Mouse (Mus musculus) liver, embryonic 12.5 days (tissue): Measurements from ENCODE around the gene Numa1. TPM values are rescaled to one million over a fixed set of nuclear protein-coding genes. Genes with fewer than 3 reads are reported as not detected.
"Not testable (repeated sequence)": the region's sequence is repeated elsewhere in the genome, so short reads cannot be mapped to it uniquely, and the experiment has no call there.

Source experiments
- ATAC-seq: fragments of 200-750 bp; cut with Nextera tagmentation; 2 replicates; pipeline ENCODE4 v1.8.0; 2017; ENCODE audit warnings: moderate number of reproducible peaks, mild to moderate bottlenecking, moderate library complexity
- H3K27ac ChIP-seq: fragments of 300-500 bp; sonication (generic); 2 replicates; pipeline ENCODE4 v1.5.1; 2016; ENCODE audit warnings: mild to moderate bottlenecking
- H3K27me3 ChIP-seq: fragments of 300-500 bp; sonication (generic); replicated peaks from 2 replicates; pipeline ENCODE4 v1.6.1; 2016; ENCODE audit warnings: mild to moderate bottlenecking, moderate library complexity
- H3K36me3 ChIP-seq: fragments of 300-500 bp; sonication (generic); 2 replicates; pipeline ENCODE4 v1.6.1; 2016; ENCODE audit warnings: mild to moderate bottlenecking, moderate library complexity
- H3K4me1 ChIP-seq: fragments of 300-500 bp; sonication (generic); 2 replicates; pipeline ENCODE4 v1.6.1; 2016
- H3K4me2 ChIP-seq: fragments of 300-500 bp; sonication (generic); 2 replicates; pipeline ENCODE4 v1.6.1; 2016; ENCODE audit warnings: mild to moderate bottlenecking, moderate library complexity
- H3K4me3 ChIP-seq: fragments of 300-500 bp; sonication (generic); 2 replicates; pipeline ENCODE4 v1.5.1; 2016; ENCODE audit warnings: mild to moderate bottlenecking, moderate library complexity
- H3K9ac ChIP-seq: fragments of 300-500 bp; sonication (generic); 2 replicates; pipeline ENCODE4 v1.6.1; 2016; ENCODE audit warnings: mild to moderate bottlenecking, moderate library complexity
- H3K9me3 ChIP-seq: fragments of 300-500 bp; sonication (generic); replicated peaks from 2 replicates; pipeline ENCODE4 v1.6.1; 2016; ENCODE audit warnings: mild to moderate bottlenecking, moderate library complexity
- WGBS: fragments of 180-500 bp; shearing (Covaris S2); methylation state at CpG from one replicate; pipeline ENCODE4 v1.1.7; 2016; ENCODE audit not compliant: insufficient replicate concordance; 5-methylcytosine and 5-hydroxymethylcytosine counted together
- polyA plus RNA-seq: library from polyadenylated mRNA; unstranded; fragments of >200 nt; fragmentation: Nextera tagmentation; extraction: Ambion mirVana; gene quantifications from 2 replicates; pipeline ENCODE4 v1.2.1, GENCODE M21; 2016

The Numa1 gene
- polyA plus RNA-seq, 1 experiment from 2014 or later, result 48.7 TPM

GRCm38 (mm10) chr7:101906696-101907095 lies 27.2 kb upstream of the Numa1 start:
- Histone ChIP-seq H3K27ac (peak overlapping the region; percentile 93), H3K36me3 (peaks cover 41% of the 10 kb centered on the region), H3K27me3 (no peaks in the 10 kb centered on the region), H3K9ac (peak overlapping the region; percentile 90), H3K4me3 (peak overlapping the region; percentile 84), H3K4me1 (peaks cover 36% of the 10 kb centered on the region), H3K4me2 (peak overlapping the region; percentile 79), H3K9me3 (no peaks in the 10 kb centered on the region)
- WGBS, result 51% methylated on average over 8 of the region's 8 CpGs
- ATAC-seq, result no peak

- peaks cover 36% of the 10 kb centered on the region for H3K4me1 ChIP-seq
- peak overlapping the region; percentile 30 for H3K4me2 ChIP-seq
These were observed 25.5 kb upstream of the Numa1 start for GRCm38 (mm10) chr7:101908367-101908766.

GRCm38 (mm10) chr7:101910138-101910537 lies 23.8 kb upstream of the Numa1 start:
- Histone ChIP-seq H3K4me2 (no peak overlapping the region), H3K4me1 (peaks cover 31% of the 10 kb centered on the region), H3K27ac (no peak overlapping the region), H3K9me3 (no peaks in the 10 kb centered on the region), H3K9ac (no peak overlapping the region; the same call in 1 of the 2 replicates), H3K4me3 (no peak overlapping the region), H3K36me3 (peaks cover 59% of the 10 kb centered on the region), H3K27me3 (no peaks in the 10 kb centered on the region)
- ATAC-seq, result no peak
- WGBS, result 80% methylated on average over 4 of the region's 4 CpGs

More at GRCm38 (mm10) chr7:101908367-101908766, 25.5 kb upstream of the Numa1 start:
- H3K9ac ChIP-seq, result peak overlapping the region; percentile 40; the same call in 1 of the 2 replicates
- ATAC-seq, result no peak
- H3K27me3 ChIP-seq, result no peaks in the 10 kb centered on the region
- H3K36me3 ChIP-seq, result peaks cover 45% of the 10 kb centered on the region
- 46% methylated on average over 4 of the region's 4 CpGs for WGBS
- H3K27ac ChIP-seq, result 0 out of 2 replicates have a peak overlapping the region, but pooled peaks have one; percentile 33
- no peak overlapping the region for H3K4me3 ChIP-seq
- no peaks in the 10 kb centered on the region for H3K9me3 ChIP-seq

GRCm38 (mm10) chr7:101911982-101912381 lies 21.9 kb upstream of the Numa1 start:
- WGBS, result 63% methylated on average over 3 of the region's 3 CpGs

GRCm38 (mm10) chr7:101918071-101918470 lies 15.8 kb upstream of the Numa1 start:
- Histone ChIP-seq H3K27me3 (no peaks in the 10 kb centered on the region), H3K9ac (no peak overlapping the region), H3K36me3 (peaks cover 20% of the 10 kb centered on the region), H3K4me1 (no peaks in the 10 kb centered on the region), H3K4me3 (no peak overlapping the region), H3K9me3 (no peaks in the 10 kb centered on the region), H3K4me2 (no peak overlapping the region), H3K27ac (no peak overlapping the region)
- WGBS, result 10% methylated on average over 1 of the region's 1 CpGs
- peak; percentile 57 for ATAC-seq

More at GRCm38 (mm10) chr7:101911982-101912381, 21.9 kb upstream of the Numa1 start:
- no peak for ATAC-seq
- Histone ChIP-seq H3K4me3 (no peak overlapping the region), H3K4me1 (peaks cover 21% of the 10 kb centered on the region), H3K36me3 (peaks cover 63% of the 10 kb centered on the region), H3K27me3 (no peaks in the 10 kb centered on the region), H3K9ac (no peak overlapping the region), H3K27ac (no peak overlapping the region), H3K4me2 (no peak overlapping the region), H3K9me3 (no peaks in the 10 kb centered on the region)

- not testable (repeated sequence) for H3K36me3 ChIP-seq, H3K9ac ChIP-seq, H3K27me3 ChIP-seq, H3K4me2 ChIP-seq, H3K9me3 ChIP-seq, ATAC-seq, H3K4me3 ChIP-seq, H3K4me1 ChIP-seq, H3K27ac ChIP-seq
These were observed 8.0 kb upstream of the Numa1 start for GRCm38 (mm10) chr7:101925892-101926291.

- peaks cover 16% of the 10 kb centered on the region for H3K4me1 ChIP-seq
- ATAC-seq, result no peak
- no peak overlapping the region for H3K9ac ChIP-seq
- H3K4me3 ChIP-seq, result no peak overlapping the region
- no peak overlapping the region for H3K4me2 ChIP-seq
- no peaks in the 10 kb centered on the region for H3K27me3 ChIP-seq
- H3K9me3 ChIP-seq, result no peaks in the 10 kb centered on the region
- WGBS, result 86% methylated on average over 3 of the region's 3 CpGs
- H3K27ac ChIP-seq, result no peak overlapping the region
- no peaks in the 10 kb centered on the region for H3K36me3 ChIP-seq
These were observed 5.8 kb upstream of the Numa1 start for GRCm38 (mm10) chr7:101928093-101928492.

- H3K36me3 ChIP-seq, result peaks cover 14% of the 10 kb centered on the region
- no peak overlapping the region; the same call in 1 of the 2 replicates for H3K27ac ChIP-seq
- peak overlapping the region; percentile 82 for H3K4me3 ChIP-seq
- ATAC-seq, result no peak
- no peaks in the 10 kb centered on the region for H3K9me3 ChIP-seq
- peak overlapping the region; percentile 83 for H3K4me2 ChIP-seq
- H3K27me3 ChIP-seq, result no peaks in the 10 kb centered on the region
- WGBS, result 77% methylated on average over 1 of the region's 1 CpGs
- peak overlapping the region; percentile 76 for H3K9ac ChIP-seq
- peaks cover 46% of the 10 kb centered on the region for H3K4me1 ChIP-seq
These were observed 1.4 kb upstream of the Numa1 start for GRCm38 (mm10) chr7:101932551-101932950.

- peak overlapping the region; percentile 82 for H3K4me3 ChIP-seq
- peak overlapping the region; percentile 93 for H3K27ac ChIP-seq
- peaks cover 17% of the 10 kb centered on the region for H3K36me3 ChIP-seq
- no peaks in the 10 kb centered on the region for H3K27me3 ChIP-seq
- WGBS, result 4% methylated on average over 15 of the region's 15 CpGs
- H3K9ac ChIP-seq, result peak overlapping the region; percentile 76
- H3K9me3 ChIP-seq, result no peaks in the 10 kb centered on the region
- peak overlapping the region; percentile 83 for H3K4me2 ChIP-seq
- peak; percentile 40 for ATAC-seq
- H3K4me1 ChIP-seq, result peaks cover 50% of the 10 kb centered on the region
These were observed 611 bp upstream of the Numa1 start for GRCm38 (mm10) chr7:101933300-101933699.

GRCm38 (mm10) chr7:101935957-101936356 lies 2.0 kb downstream of the Numa1 start:
- Histone ChIP-seq H3K36me3 (peaks cover 40% of the 10 kb centered on the region), H3K27ac (peak overlapping the region; percentile 32; the same call in 1 of the 2 replicates), H3K4me3 (peak overlapping the region; percentile 82), H3K9me3 (no peaks in the 10 kb centered on the region), H3K9ac (peak overlapping the region; percentile 90), H3K27me3 (no peaks in the 10 kb centered on the region), H3K4me1 (peaks cover 58% of the 10 kb centered on the region), H3K4me2 (peak overlapping the region; percentile 83)
- ATAC-seq, result no peak
- WGBS, result 83% methylated on average over 4 of the region's 4 CpGs

GRCm38 (mm10) chr7:101936996-101937395 lies 3.1 kb downstream of the Numa1 start:
- no peak overlapping the region for H3K4me3 ChIP-seq
- peak overlapping the region; percentile 83; the same call in 1 of the 2 replicates for H3K4me2 ChIP-seq
- H3K9me3 ChIP-seq, result no peaks in the 10 kb centered on the region
- peak overlapping the region; percentile 25; the same call in 1 of the 2 replicates for H3K27ac ChIP-seq
- 86% methylated on average over 4 of the region's 4 CpGs for WGBS
- H3K9ac ChIP-seq, result no peak overlapping the region
- H3K4me1 ChIP-seq, result peaks cover 68% of the 10 kb centered on the region
- peaks cover 41% of the 10 kb centered on the region for H3K36me3 ChIP-seq
- H3K27me3 ChIP-seq, result no peaks in the 10 kb centered on the region
- no peak for ATAC-seq

- Histone ChIP-seq H3K4me2 (no peak overlapping the region; the same call in 1 of the 2 replicates), H3K27ac (no peak overlapping the region), H3K27me3 (no peaks in the 10 kb centered on the region), H3K9ac (no peak overlapping the region), H3K4me3 (no peak overlapping the region), H3K9me3 (no peaks in the 10 kb centered on the region), H3K4me1 (peaks cover 67% of the 10 kb centered on the region), H3K36me3 (peaks cover 41% of the 10 kb centered on the region)
- WGBS, result 85% methylated on average over 4 of the region's 4 CpGs
- ATAC-seq, result no peak
These were observed 3.7 kb downstream of the Numa1 start for GRCm38 (mm10) chr7:101937569-101937968.

GRCm38 (mm10) chr7:101938348-101938747 lies 4.4 kb downstream of the Numa1 start:
- Histone ChIP-seq H3K9ac (no peak overlapping the region), H3K4me2 (no peak overlapping the region), H3K27ac (no peak overlapping the region), H3K27me3 (no peaks in the 10 kb centered on the region), H3K9me3 (no peaks in the 10 kb centered on the region), H3K4me1 (peaks cover 68% of the 10 kb centered on the region), H3K4me3 (no peak overlapping the region), H3K36me3 (peaks cover 41% of the 10 kb centered on the region)
- WGBS, result 87% methylated on average over 2 of the region's 2 CpGs
- no peak for ATAC-seq
